In the genomic region with DNA sequence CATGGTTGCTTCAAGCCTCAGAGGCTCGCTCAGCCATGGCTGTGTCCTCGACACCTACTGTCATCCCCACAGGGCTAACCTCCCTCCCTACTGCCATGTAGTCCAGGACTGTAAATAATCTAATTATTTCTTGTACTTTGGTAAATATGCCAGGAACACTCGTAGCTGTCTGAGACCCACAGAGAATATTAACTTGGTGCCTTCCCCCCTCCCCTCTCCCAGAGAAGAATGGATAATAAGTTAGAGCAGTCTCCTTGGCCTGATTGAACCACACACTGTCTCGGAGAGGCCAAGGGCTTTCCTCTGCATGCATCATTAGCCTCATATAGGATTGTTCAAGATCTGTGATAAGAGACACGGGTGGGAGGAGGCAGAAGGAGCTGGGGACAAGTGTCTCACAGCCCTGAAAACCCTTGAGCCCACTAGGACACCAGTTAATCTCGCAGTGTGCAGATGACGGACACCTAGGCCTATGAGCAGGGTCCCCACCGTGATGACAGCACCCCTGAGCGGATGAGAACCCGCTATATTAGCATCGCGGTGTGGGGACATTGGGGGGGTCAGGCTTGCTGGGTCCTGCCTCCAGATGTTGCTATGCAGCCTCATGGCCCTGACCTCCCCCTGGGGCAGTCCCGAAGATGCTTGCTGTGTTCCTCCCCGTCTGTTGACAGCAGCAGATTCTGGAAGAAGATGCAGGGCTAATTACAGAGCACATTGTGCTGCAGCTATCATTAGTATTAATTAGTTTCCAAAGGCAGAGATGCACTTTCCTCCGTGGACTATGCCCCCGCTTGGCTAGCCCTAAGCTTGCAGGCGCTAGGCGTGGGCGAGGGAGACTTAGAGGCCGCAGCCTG, we compare ENCODE assay signal across 18 mouse cellular contexts. TPM values are rescaled to one million over a fixed set of nuclear protein-coding genes. Genes with fewer than 3 reads are reported as not detected.
DNase-seq lines count a peak whose midpoint lies in the region; ATAC-seq lines count a peak whose summit lies in the region.
"Had no signal": no experiment of that assay in that cellular context is flagged by ENCODE, and none has a peak within 500 bp of the region (broad histone marks: within the 10 kb centered on the region; RNA-seq: fewer than 3 reads in every experiment).

No protein-coding gene starts in this region.

- 0 out of 2 replicates have a peak overlapping the region, but pooled peaks have one; percentile 11 for H3K27ac ChIP-seq in kidney, embryonic 15.5 days
- H3K27ac ChIP-seq in forebrain, embryonic 13.5 days = no peak overlapping the region
- H3K27ac ChIP-seq in limb, embryonic 10.5 days = peak overlapping the region; percentile 26; the same call in 1 of the 2 replicates
- no peak overlapping the region for H3K27ac ChIP-seq in neural tube, embryonic 15.5 days (replicated peaks)

- ATAC-seq in kidney, embryonic 15.5 days (replicated peaks; ENCODE audit: low FRiP score) = no peak
- ATAC-seq in forebrain, embryonic 13.5 days = peak; percentile 13; the same call in 1 of the 2 replicates
- ATAC-seq in neural tube, embryonic 15.5 days (ENCODE audit: low FRiP score) = peak; percentile 12; the same call in 1 of the 2 replicates
- no peak for ATAC-seq in cerebellum, adult (ENCODE audit: insufficient number of reproducible peaks, low FRiP score, low TSS enrichment)

- no peaks in the 10 kb centered on the region for H3K27me3 ChIP-seq in kidney, embryonic 15.5 days
- H3K27me3 ChIP-seq in forebrain, embryonic 13.5 days = no peaks in the 10 kb centered on the region
- H3K27me3 ChIP-seq in limb, embryonic 10.5 days (ENCODE audit: low read depth, poor library complexity, severe bottlenecking) = no peaks in the 10 kb centered on the region
- H3K27me3 ChIP-seq in neural tube, embryonic 15.5 days (replicated peaks) = no peaks in the 10 kb centered on the region

- H3K9me3 ChIP-seq in kidney, embryonic 15.5 days (replicated peaks) = no peaks in the 10 kb centered on the region
- H3K9me3 ChIP-seq in forebrain, embryonic 13.5 days (replicated peaks) = no peaks in the 10 kb centered on the region
- no peaks in the 10 kb centered on the region for H3K9me3 ChIP-seq in limb, embryonic 10.5 days (replicated peaks)
- no peaks in the 10 kb centered on the region for H3K9me3 ChIP-seq in neural tube, embryonic 15.5 days (replicated peaks)

- H3K9ac ChIP-seq in kidney, embryonic 15.5 days = no peak overlapping the region
- H3K9ac ChIP-seq in forebrain, embryonic 13.5 days = peak overlapping the region; percentile 40; the same call in 1 of the 2 replicates
- no peak overlapping the region for H3K9ac ChIP-seq in neural tube, embryonic 15.5 days (replicated peaks)

- H3K4me2 ChIP-seq in kidney, embryonic 15.5 days = no peak overlapping the region
- no peak overlapping the region for H3K4me2 ChIP-seq in forebrain, embryonic 13.5 days
- no peak overlapping the region for H3K4me2 ChIP-seq in neural tube, embryonic 15.5 days

- no peak overlapping the region for H3K4me3 ChIP-seq in kidney, embryonic 15.5 days (replicated peaks)
- H3K4me3 ChIP-seq in forebrain, embryonic 13.5 days = no peak overlapping the region
- no peak overlapping the region for H3K4me3 ChIP-seq in limb, embryonic 10.5 days
- H3K4me3 ChIP-seq in neural tube, embryonic 15.5 days (replicated peaks) = no peak overlapping the region
- H3K4me3 ChIP-seq: erythroblast, embryonic 14.5 days had no signal

- 71% methylated on average over 20 of the region's 20 CpGs for WGBS in kidney, embryonic 15.5 days
- 51% methylated on average over 20 of the region's 20 CpGs for WGBS in forebrain, embryonic 13.5 days
- 79% methylated on average over 20 of the region's 20 CpGs for WGBS in limb, embryonic 10.5 days
- 46% methylated on average over 20 of the region's 20 CpGs for WGBS in neural tube, embryonic 15.5 days

- H3K36me3 ChIP-seq in kidney, embryonic 15.5 days = no peaks in the 10 kb centered on the region
- H3K36me3 ChIP-seq in forebrain, embryonic 13.5 days (ENCODE audit: poor library complexity, severe bottlenecking) = no peaks in the 10 kb centered on the region
- H3K36me3 ChIP-seq in limb, embryonic 10.5 days = no peaks in the 10 kb centered on the region
- H3K36me3 ChIP-seq in neural tube, embryonic 15.5 days = no peaks in the 10 kb centered on the region

- no peak for DNase-seq in kidney, adult 8-10 months
- peak; percentile 29 for DNase-seq in limb, embryonic 10.5 days (ENCODE audit: low spot score)
- no peak for DNase-seq in kidney, postnatal 10 days
- no peak for DNase-seq in cerebellum, postnatal 10 days
- DNase-seq: cerebellum, adult 8-10 months; embryo, embryonic 11 days; heart, postnatal 10 days; layer of hippocampus, adult 9-11 months; liver; lung, adult 2 months; lung, postnatal 4 days; right cerebral cortex, postnatal 4 days; thymus, adult 18-20 months had no signal

- peaks cover 70% of the 10 kb centered on the region for H3K4me1 ChIP-seq in kidney, embryonic 15.5 days
- peaks cover 39% of the 10 kb centered on the region for H3K4me1 ChIP-seq in forebrain, embryonic 13.5 days
- peaks cover 80% of the 10 kb centered on the region for H3K4me1 ChIP-seq in limb, embryonic 10.5 days
- peaks cover 52% of the 10 kb centered on the region for H3K4me1 ChIP-seq in neural tube, embryonic 15.5 days

RNA-seq across cellular contexts. Expression of gene Vapb, which starts 54.8 kb away (rescaled TPM):
- 14.0 and 17.9 TPM in 2 replicates for polyA plus RNA-seq in kidney, embryonic 15.5 days (2015; fragmentation: Nextera tagmentation; extraction: Ambion mirVana)
- polyA plus RNA-seq in forebrain, embryonic 13.5 days (2015; fragmentation: Nextera tagmentation; extraction: Ambion mirVana) = 9.0 and 11.4 TPM in 2 replicates
- polyA plus RNA-seq in limb, embryonic 10.5 days (2016; fragmentation: Nextera tagmentation; extraction: Ambion mirVana) = 7.6 and 9.0 TPM in 2 replicates
- 16.4 and 19.9 TPM in 2 replicates for polyA plus RNA-seq in neural tube, embryonic 15.5 days (2015; fragmentation: Nextera tagmentation; extraction: Ambion mirVana)

Comparison
In these comparisons a context has a peak if more than half of its experiments do, and no peak if none do; other contexts are left out.
1. ATAC-seq: peak in forebrain, embryonic 13.5 days (single experiment) and neural tube, embryonic 15.5 days (single experiment); none in kidney, embryonic 15.5 days (single experiment) and cerebellum, adult (single experiment).
2. H3K27ac ChIP-seq: peak in kidney, embryonic 15.5 days (single experiment) and limb, embryonic 10.5 days (single experiment); none in forebrain, embryonic 13.5 days (single experiment) and neural tube, embryonic 15.5 days (single experiment).